Mouse (Mus musculus): ENCODE results near the gene Fbxl17.
A peak's percentile ranks its signal among the peaks of the same experiment; 100 is the strongest.

Gene Fbxl17

GRCm38 (mm10) chr17:63053311-63053710 lies 446.5 kb downstream of the Fbxl17 start:
- DNase-seq (ENCODE audit: low spot score in 2 of 2) = no peak

GRCm38 (mm10) chr17:63046401-63046800 lies 453.4 kb downstream of the Fbxl17 start:
- no peak for DNase-seq (ENCODE audit: low spot score in 2 of 2)

- no peak for DNase-seq (ENCODE audit: low spot score in 2 of 2)
These were observed 454.5 kb downstream of the Fbxl17 start for GRCm38 (mm10) chr17:63045297-63045696.

GRCm38 (mm10) chr17:63043046-63043675 lies 456.7 kb downstream of the Fbxl17 start:
- no peak for DNase-seq (ENCODE audit: low spot score in 2 of 2)

GRCm38 (mm10) chr17:63037562-63037961 lies 462.3 kb downstream of the Fbxl17 start:
- DNase-seq (ENCODE audit: low spot score in 2 of 2) = no peak

GRCm38 (mm10) chr17:63033141-63033540 lies 466.7 kb downstream of the Fbxl17 start:
- DNase-seq (ENCODE audit: low spot score in 2 of 2) = no peak

- no peak for DNase-seq (ENCODE audit: low spot score in 2 of 2)
These were observed 470.7 kb downstream of the Fbxl17 start for GRCm38 (mm10) chr17:63029105-63029504.

GRCm38 (mm10) chr17:63025238-63025637 lies 474.6 kb downstream of the Fbxl17 start:
- DNase-seq (ENCODE audit: low spot score in 2 of 2) = no peak

GRCm38 (mm10) chr17:63017605-63018167 lies 482.1 kb downstream of the Fbxl17 start:
- no peak for DNase-seq (ENCODE audit: low spot score in 2 of 2)

GRCm38 (mm10) chr17:63012571-63012923 lies 487.3 kb downstream of the Fbxl17 start:
- no peak for DNase-seq (ENCODE audit: low spot score in 2 of 2)

GRCm38 (mm10) chr17:63011893-63012570 lies 487.8 kb downstream of the Fbxl17 start:
- DNase-seq (ENCODE audit: low spot score in 2 of 2) = peak; percentile 61 to 64

GRCm38 (mm10) chr17:63010830-63011229 lies 489.0 kb downstream of the Fbxl17 start:
- DNase-seq (ENCODE audit: low spot score in 2 of 2) = no peak

- DNase-seq (ENCODE audit: low spot score in 2 of 2) = no peak
These were observed 491.0 kb downstream of the Fbxl17 start for GRCm38 (mm10) chr17:63008788-63009187.

- DNase-seq (ENCODE audit: low spot score in 2 of 2) = no peak
These were observed 491.5 kb downstream of the Fbxl17 start for GRCm38 (mm10) chr17:63008277-63008676.

- no peak for DNase-seq (ENCODE audit: low spot score in 2 of 2)
These were observed 491.9 kb downstream of the Fbxl17 start for GRCm38 (mm10) chr17:63007876-63008275.

All from heart, adult 9 months (tissue).